Mouse (Mus musculus) heart, postnatal 0 days (tissue): ENCODE data around the gene Fam53b.

Source experiments
- CTCF ChIP-seq: IDR thresholded peaks from 2 replicates; pipeline ENCODE4 v1.5.1; 2016; ENCODE audit warnings: antibody characterized with exemption, control low read depth, low read depth
- EP300 ChIP-seq: IDR thresholded peaks from 2 replicates; pipeline ENCODE4 v1.6.1; 2016; ENCODE audit warnings: antibody characterized with exemption, low read depth

DNA sequence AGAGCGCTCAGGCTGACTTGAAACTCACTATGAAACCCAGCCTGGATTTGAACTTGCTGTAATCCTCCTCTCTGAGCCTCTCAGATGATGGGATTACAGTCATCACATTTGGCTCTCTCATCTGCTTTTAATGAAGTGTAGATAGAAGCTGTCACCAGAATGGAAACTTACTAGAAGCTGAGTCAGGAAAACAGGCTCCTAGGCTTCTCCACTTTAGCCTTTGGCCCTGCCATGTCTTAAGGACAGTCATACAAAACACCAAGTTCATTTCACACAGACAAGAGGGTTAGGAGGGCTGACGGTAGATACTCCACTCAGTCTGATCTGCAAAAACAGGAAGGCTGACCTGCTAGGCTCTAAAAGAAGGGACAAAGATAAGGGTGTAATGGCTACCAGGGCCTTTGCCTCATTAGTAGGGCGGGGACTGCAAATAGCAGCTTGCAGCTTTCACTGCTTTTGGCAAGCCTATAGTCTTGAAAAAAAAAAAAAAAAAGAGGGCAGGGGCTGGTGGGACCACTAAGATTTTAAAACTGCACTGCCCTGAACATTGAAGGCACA lies 48.0 kb downstream of the Fam53b start:
- no peak for TF ChIP-seq CTCF
- TF ChIP-seq EP300 = no peak
